Mouse (Mus musculus): ENCODE data around the gene Cipc. TPM values are rescaled to one million over a fixed set of nuclear protein-coding genes. Genes with fewer than 3 reads are reported as not detected.
A peak's percentile ranks its signal among the peaks of the same experiment; 100 is the strongest.

Gene Cipc
- total RNA-seq, 2 experiments from 2014 or later = 59.9 to 61.9 TPM

- no peak for DNase-seq (ENCODE audit: extremely low spot score in 1 of 2, low spot score in 2 of 2)
- intact Hi-C loops (cut with DNase I) = no loop called here
These were observed 4.1 kb downstream of the Cipc start for GRCm38 (mm10) chr12:86950961-86951360.

- intact Hi-C loops (cut with DNase I) = no loop called here
- no peak for DNase-seq (ENCODE audit: extremely low spot score in 1 of 2, low spot score in 2 of 2)
These were observed 5.5 kb downstream of the Cipc start for GRCm38 (mm10) chr12:86952331-86952850.

- no peak for DNase-seq (ENCODE audit: extremely low spot score in 1 of 2, low spot score in 2 of 2)
- intact Hi-C loops (cut with DNase I) = no loop called here
These were observed 9.1 kb downstream of the Cipc start for GRCm38 (mm10) chr12:86955894-86956293.

- intact Hi-C loops (cut with DNase I) = no loop called here
- DNase-seq (ENCODE audit: extremely low spot score in 1 of 2, low spot score in 2 of 2) = no peak
These were observed 11.7 kb downstream of the Cipc start for GRCm38 (mm10) chr12:86958558-86958957.

- intact Hi-C loops (cut with DNase I) = no loop called here
- DNase-seq (ENCODE audit: extremely low spot score in 1 of 2, low spot score in 2 of 2) = no peak
These were observed 12.8 kb downstream of the Cipc start for GRCm38 (mm10) chr12:86959661-86960060.

- intact Hi-C loops (cut with DNase I) = no loop called here
- DNase-seq (ENCODE audit: extremely low spot score in 1 of 2, low spot score in 2 of 2) = no peak
These were observed 13.3 kb downstream of the Cipc start for GRCm38 (mm10) chr12:86960138-86960537.

GRCm38 (mm10) chr12:86960791-86961335 lies 14.0 kb downstream of the Cipc start:
- intact Hi-C loops (cut with DNase I) = no loop called here
- no peak for DNase-seq (ENCODE audit: extremely low spot score in 1 of 2, low spot score in 2 of 2)

GRCm38 (mm10) chr12:86961589-86962344 lies 14.9 kb downstream of the Cipc start:
- DNase-seq (ENCODE audit: extremely low spot score in 1 of 2, low spot score in 2 of 2) = no peak
- intact Hi-C loops (cut with DNase I) = no loop called here

- no peak for DNase-seq (ENCODE audit: extremely low spot score in 1 of 2, low spot score in 2 of 2)
- intact Hi-C loops (cut with DNase I) = no loop called here
These were observed 17.6 kb downstream of the Cipc start for GRCm38 (mm10) chr12:86964278-86965057.

GRCm38 (mm10) chr12:86965237-86965799 lies 18.5 kb downstream of the Cipc start:
- no peak for DNase-seq (ENCODE audit: extremely low spot score in 1 of 2, low spot score in 2 of 2)
- intact Hi-C loops (cut with DNase I) = no loop called here

- no peak for DNase-seq (ENCODE audit: extremely low spot score in 1 of 2, low spot score in 2 of 2)
- intact Hi-C loops (cut with DNase I) = no loop called here
These were observed 21.8 kb downstream of the Cipc start for GRCm38 (mm10) chr12:86968468-86969219.

GRCm38 (mm10) chr12:86969220-86969601 lies 22.4 kb downstream of the Cipc start:
- intact Hi-C loops (cut with DNase I) = no loop called here
- DNase-seq (ENCODE audit: extremely low spot score in 1 of 2, low spot score in 2 of 2) = no peak

GRCm38 (mm10) chr12:86971089-86971488 lies 24.2 kb downstream of the Cipc start:
- intact Hi-C loops (cut with DNase I) = no loop called here
- no peak for DNase-seq (ENCODE audit: extremely low spot score in 1 of 2, low spot score in 2 of 2)

GRCm38 (mm10) chr12:86973216-86973615 lies 26.4 kb downstream of the Cipc start:
- DNase-seq (ENCODE audit: extremely low spot score in 1 of 2, low spot score in 2 of 2) = peak in 1 of 2 experiments; percentile 89
- intact Hi-C loops (cut with DNase I) = no loop called here

- intact Hi-C loops (cut with DNase I) = no loop called here
These were observed 26.9 kb downstream of the Cipc start for GRCm38 (mm10) chr12:86973706-86974105.

GRCm38 (mm10) chr12:86974387-86975288 lies 27.8 kb downstream of the Cipc start:
- intact Hi-C loops (cut with DNase I) = no loop called here
- peak; percentile 60 to 83 for DNase-seq (ENCODE audit: extremely low spot score in 1 of 2, low spot score in 2 of 2)

More at GRCm38 (mm10) chr12:86973706-86974105, 26.9 kb downstream of the Cipc start:
- no peak for DNase-seq (ENCODE audit: extremely low spot score in 1 of 2, low spot score in 2 of 2)

GRCm38 (mm10) chr12:86975761-86976160 lies 28.9 kb downstream of the Cipc start:
- DNase-seq (ENCODE audit: extremely low spot score in 1 of 2, low spot score in 2 of 2) = peak in 1 of 2 experiments; percentile 56
- intact Hi-C loops (cut with DNase I) = no loop called here

All from left cerebral cortex, postnatal 10 days (tissue).